Mouse (Mus musculus): ENCODE data around the gene Cenpb.

GRCm38 (mm10) chr2:131200710-131201109, 20.8 kb upstream of the Cenpb start:
- TF ChIP-seq CTCF (IDR thresholded peaks at IDR 0.05; ENCODE audit: low read depth) (no peak), EP300 (IDR thresholded peaks at IDR 0.05; ENCODE audit: low read depth) (no peak)
